Mouse (Mus musculus): Measurements from ENCODE around the gene Tssk2. TPM values are rescaled to one million over a fixed set of nuclear protein-coding genes. Genes with fewer than 3 reads are reported as not detected.

Gene Tssk2
- polyA plus RNA-seq, 1 experiment from 2014 or later = 0.11 TPM

- Histone ChIP-seq H3K4me3 (ENCODE audit: low read length) (peak overlapping the region; percentile 64), H3K4me2 (ENCODE audit: low read length) (peak overlapping the region; percentile 99), H3K27me3 (replicated peaks; ENCODE audit: control insufficient read depth, insufficient read depth, low read length) (peaks cover 12% of the 10 kb centered on the region), H3K9me3 (ENCODE audit: control insufficient read depth, low read length) (no peaks in the 10 kb centered on the region), H3K36me3 (ENCODE audit: control insufficient read depth, insufficient read depth, low read length) (peaks cover 15% of the 10 kb centered on the region), H3K4me1 (ENCODE audit: control insufficient read depth, insufficient read depth, low read depth, low read length) (peaks cover 26% of the 10 kb centered on the region), H3K9ac (ENCODE audit: low read depth, low read length) (peak overlapping the region; percentile 86), H3K27ac (ENCODE audit: low read depth, low read length) (peak overlapping the region; percentile 84)
- WGBS = 1% methylated on average over 47 of the region's 47 CpGs
- ATAC-seq = peak; percentile 93
Measured at GRCm38 (mm10) chr16:17921325-17922162, 23.1 kb downstream of the Tssk2 start.

GRCm38 (mm10) chr16:17922163-17922538 lies 23.7 kb downstream of the Tssk2 start:
- H3K4me3 ChIP-seq (ENCODE audit: low read length) = peak overlapping the region; percentile 64
- peak overlapping the region; percentile 99 for H3K4me2 ChIP-seq (ENCODE audit: low read length)
- peaks cover 15% of the 10 kb centered on the region for H3K36me3 ChIP-seq (ENCODE audit: control insufficient read depth, insufficient read depth, low read length)
- H3K9ac ChIP-seq (ENCODE audit: low read depth, low read length) = peak overlapping the region; percentile 86
- ATAC-seq = peak; percentile 24
- peaks cover 32% of the 10 kb centered on the region for H3K4me1 ChIP-seq (ENCODE audit: control insufficient read depth, insufficient read depth, low read depth, low read length)
- H3K27ac ChIP-seq (ENCODE audit: low read depth, low read length) = peak overlapping the region; percentile 78
- H3K27me3 ChIP-seq (replicated peaks; ENCODE audit: control insufficient read depth, insufficient read depth, low read length) = peaks cover 6% of the 10 kb centered on the region; the same call in 1 of the 2 replicates
- WGBS = under 1% methylated on average over 14 of the region's 14 CpGs
- no peaks in the 10 kb centered on the region for H3K9me3 ChIP-seq (ENCODE audit: control insufficient read depth, low read length)

GRCm38 (mm10) chr16:17927351-17928082 lies 29.1 kb downstream of the Tssk2 start:
- no peaks in the 10 kb centered on the region for H3K9me3 ChIP-seq (ENCODE audit: control insufficient read depth, low read length)

GRCm38 (mm10) chr16:17928087-17928580 lies 29.7 kb downstream of the Tssk2 start, which contains the start of gene Slc25a1:
Gene Slc25a1, minus strand, starts transcription at chr16:17928219.
- no peaks in the 10 kb centered on the region; the same call in 1 of the 2 replicates for H3K27me3 ChIP-seq (replicated peaks; ENCODE audit: control insufficient read depth, insufficient read depth, low read length)
- no peaks in the 10 kb centered on the region for H3K9me3 ChIP-seq (ENCODE audit: control insufficient read depth, low read length)
- WGBS = under 1% methylated on average over 43 of the region's 47 CpGs
- peak within 1 kb of the TSS; percentile 95 for H3K4me3 ChIP-seq (ENCODE audit: low read length)
- peak within 1 kb of the TSS; percentile 97 for H3K4me2 ChIP-seq (ENCODE audit: low read length)
- H3K4me1 ChIP-seq (ENCODE audit: control insufficient read depth, insufficient read depth, low read depth, low read length) = peaks cover 19% of the 10 kb centered on the region
- peak within 1 kb of the TSS; percentile 90 for H3K27ac ChIP-seq (ENCODE audit: low read depth, low read length)
- peak within 1 kb of the TSS; percentile 93 for H3K9ac ChIP-seq (ENCODE audit: low read depth, low read length)
- peak; percentile 87 for ATAC-seq
- peaks cover 15% of the 10 kb centered on the region for H3K36me3 ChIP-seq (ENCODE audit: control insufficient read depth, insufficient read depth, low read length)

More at GRCm38 (mm10) chr16:17927351-17928082, 29.1 kb downstream of the Tssk2 start:
- Histone ChIP-seq H3K4me1 (ENCODE audit: control insufficient read depth, insufficient read depth, low read depth, low read length) (peaks cover 25% of the 10 kb centered on the region), H3K27ac (ENCODE audit: low read depth, low read length) (peak overlapping the region; percentile 90), H3K36me3 (ENCODE audit: control insufficient read depth, insufficient read depth, low read length) (peaks cover 15% of the 10 kb centered on the region), H3K27me3 (replicated peaks; ENCODE audit: control insufficient read depth, insufficient read depth, low read length) (no peaks in the 10 kb centered on the region; the same call in 1 of the 2 replicates), H3K9ac (ENCODE audit: low read depth, low read length) (peak overlapping the region; percentile 93), H3K4me3 (ENCODE audit: low read length) (peak overlapping the region; percentile 95), H3K4me2 (ENCODE audit: low read length) (peak overlapping the region; percentile 97)
- ATAC-seq = peak; percentile 46
- under 1% methylated on average over 51 of the region's 72 CpGs for WGBS

- H3K9ac ChIP-seq (ENCODE audit: low read depth, low read length) = peak overlapping the region; percentile 93
- ATAC-seq = peak; percentile 50
- H3K27me3 ChIP-seq (replicated peaks; ENCODE audit: control insufficient read depth, insufficient read depth, low read length) = no peaks in the 10 kb centered on the region; the same call in 1 of the 2 replicates
- 1% methylated on average over 9 of the region's 9 CpGs for WGBS
- peak overlapping the region; percentile 97 for H3K4me2 ChIP-seq (ENCODE audit: low read length)
- peak overlapping the region; percentile 95 for H3K4me3 ChIP-seq (ENCODE audit: low read length)
- peaks cover 14% of the 10 kb centered on the region for H3K4me1 ChIP-seq (ENCODE audit: control insufficient read depth, insufficient read depth, low read depth, low read length)
- peak overlapping the region; percentile 90 for H3K27ac ChIP-seq (ENCODE audit: low read depth, low read length)
- H3K36me3 ChIP-seq (ENCODE audit: control insufficient read depth, insufficient read depth, low read length) = peaks cover 15% of the 10 kb centered on the region
- no peaks in the 10 kb centered on the region for H3K9me3 ChIP-seq (ENCODE audit: control insufficient read depth, low read length)
Measured at GRCm38 (mm10) chr16:17928627-17929104, 30.2 kb downstream of the Tssk2 start.

GRCm38 (mm10) chr16:17929211-17929610 lies 30.8 kb downstream of the Tssk2 start:
- no peaks in the 10 kb centered on the region for H3K9me3 ChIP-seq (ENCODE audit: control insufficient read depth, low read length)
- H3K4me3 ChIP-seq (ENCODE audit: low read length) = no peak overlapping the region
- peaks cover 15% of the 10 kb centered on the region for H3K36me3 ChIP-seq (ENCODE audit: control insufficient read depth, insufficient read depth, low read length)
- H3K27me3 ChIP-seq (replicated peaks; ENCODE audit: control insufficient read depth, insufficient read depth, low read length) = no peaks in the 10 kb centered on the region; the same call in 1 of the 2 replicates
- peaks cover 14% of the 10 kb centered on the region for H3K4me1 ChIP-seq (ENCODE audit: control insufficient read depth, insufficient read depth, low read depth, low read length)
- no peak overlapping the region; the same call in 1 of the 2 replicates for H3K9ac ChIP-seq (ENCODE audit: low read depth, low read length)
- H3K4me2 ChIP-seq (ENCODE audit: low read length) = no peak overlapping the region; the same call in 1 of the 2 replicates
- H3K27ac ChIP-seq (ENCODE audit: low read depth, low read length) = peak overlapping the region; percentile 90
- peak; percentile 5; the same call in 1 of the 2 replicates for ATAC-seq
- 0% methylated on average over 2 of the region's 2 CpGs for WGBS

- no peak for ATAC-seq
- Histone ChIP-seq H3K4me1 (ENCODE audit: control insufficient read depth, insufficient read depth, low read depth, low read length) (peaks cover 14% of the 10 kb centered on the region), H3K9ac (ENCODE audit: low read depth, low read length) (no peak overlapping the region), H3K27me3 (replicated peaks; ENCODE audit: control insufficient read depth, insufficient read depth, low read length) (no peaks in the 10 kb centered on the region; the same call in 1 of the 2 replicates), H3K4me3 (ENCODE audit: low read length) (no peak overlapping the region), H3K36me3 (ENCODE audit: control insufficient read depth, insufficient read depth, low read length) (peaks cover 14% of the 10 kb centered on the region), H3K27ac (ENCODE audit: low read depth, low read length) (no peak overlapping the region), H3K9me3 (ENCODE audit: control insufficient read depth, low read length) (no peaks in the 10 kb centered on the region), H3K4me2 (ENCODE audit: low read length) (no peak overlapping the region)
- WGBS = 57% methylated on average over 2 of the region's 2 CpGs
Measured at GRCm38 (mm10) chr16:17929631-17930030, 31.2 kb downstream of the Tssk2 start.

- H3K27ac ChIP-seq (ENCODE audit: low read depth, low read length) = no peak overlapping the region
Measured at GRCm38 (mm10) chr16:17931906-17932460, 33.5 kb downstream of the Tssk2 start.

More at GRCm38 (mm10) chr16:17931906-17932460, 33.5 kb downstream of the Tssk2 start:
- Histone ChIP-seq H3K4me1 (ENCODE audit: control insufficient read depth, insufficient read depth, low read depth, low read length) (peaks cover 4% of the 10 kb centered on the region), H3K9ac (ENCODE audit: low read depth, low read length) (no peak overlapping the region), H3K4me2 (ENCODE audit: low read length) (no peak overlapping the region), H3K4me3 (ENCODE audit: low read length) (no peak overlapping the region), H3K9me3 (ENCODE audit: control insufficient read depth, low read length) (no peaks in the 10 kb centered on the region), H3K27me3 (replicated peaks; ENCODE audit: control insufficient read depth, insufficient read depth, low read length) (no peaks in the 10 kb centered on the region; the same call in 1 of the 2 replicates), H3K36me3 (ENCODE audit: control insufficient read depth, insufficient read depth, low read length) (no peaks in the 10 kb centered on the region)
- 66% methylated on average over 5 of the region's 5 CpGs for WGBS
- ATAC-seq = no peak

All from hindbrain, embryonic 16.5 days (tissue).